Mouse (Mus musculus) v-Abl transformed pro-B cells (cell line): ENCODE measurements around the gene Arhgef26.

Experiments
- in situ Hi-C, 2 experiments: fragments of 400-800 bp; cut with MboI; formaldehyde crosslinking; loops; one replicate each; pipeline ENCODE4 v1.15.1; 2025; ENCODE audit not compliant: unreplicated experiment in 2 of 2

Gene Arhgef26

DNA sequence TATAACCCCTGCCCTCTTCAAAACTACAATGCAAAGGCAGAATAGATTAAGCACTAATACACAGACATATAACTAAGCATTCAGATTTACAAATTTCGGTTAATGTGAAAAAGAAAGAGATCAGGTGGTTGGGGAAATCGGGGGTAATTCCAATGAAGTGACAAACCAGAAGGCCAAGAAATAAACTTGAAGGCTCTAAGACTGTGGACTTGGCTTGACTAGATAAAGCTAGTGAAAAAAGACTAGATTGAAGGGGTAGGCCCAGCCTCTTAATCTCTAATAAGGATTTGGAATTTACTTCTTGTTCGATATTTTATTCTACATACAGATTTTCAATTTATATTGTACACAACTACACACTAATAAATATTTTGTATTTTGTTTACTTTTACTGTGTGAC, at the start of gene Arhgef26:
Gene Arhgef26, plus strand, starts transcription at position 301 of the 400 bp plus-strand sequence.
- in situ Hi-C loops, result no loop called here

DNA sequence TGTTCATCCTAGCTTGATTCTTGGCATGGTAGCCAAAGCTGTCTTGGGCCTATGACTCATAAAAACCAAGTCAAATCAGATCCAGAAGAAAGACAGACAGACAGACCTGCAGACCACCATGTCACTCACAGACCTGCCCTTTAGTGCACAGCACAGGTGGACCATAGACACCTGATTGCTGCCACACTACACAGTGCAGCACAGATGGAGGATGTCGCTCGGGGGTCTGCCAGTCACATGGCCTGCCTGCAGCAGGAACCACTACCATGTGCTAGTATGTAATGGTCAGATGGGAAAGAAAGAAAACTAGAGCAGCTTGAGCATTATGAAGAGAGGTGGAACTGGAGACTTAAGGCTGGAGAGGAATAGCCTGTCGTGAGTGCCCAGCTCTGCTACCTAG, 27.7 kb upstream of the Arhgef26 start:
- in situ Hi-C loops, result no loop called here

DNA sequence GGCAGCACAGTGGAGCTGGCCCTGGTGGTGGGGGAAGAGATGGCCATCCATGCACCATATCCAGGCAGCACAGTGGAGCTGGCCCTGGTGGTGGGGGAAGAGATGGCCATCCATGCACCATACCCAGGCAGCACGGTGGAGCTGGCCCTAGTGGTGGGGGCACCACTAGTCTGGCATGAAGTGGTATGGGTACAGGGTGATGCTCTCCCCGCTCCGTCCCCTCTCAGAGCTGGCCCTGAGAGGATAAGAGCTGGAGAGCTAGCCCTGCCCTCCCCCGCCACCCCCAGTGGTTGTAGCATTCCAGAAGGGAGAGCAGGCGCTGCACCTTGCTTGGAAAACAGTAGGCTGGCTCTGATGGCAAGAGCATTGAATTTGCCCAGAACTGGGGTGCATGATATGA, 26.9 kb upstream of the Arhgef26 start:
- in situ Hi-C loops, result no loop called here

DNA sequence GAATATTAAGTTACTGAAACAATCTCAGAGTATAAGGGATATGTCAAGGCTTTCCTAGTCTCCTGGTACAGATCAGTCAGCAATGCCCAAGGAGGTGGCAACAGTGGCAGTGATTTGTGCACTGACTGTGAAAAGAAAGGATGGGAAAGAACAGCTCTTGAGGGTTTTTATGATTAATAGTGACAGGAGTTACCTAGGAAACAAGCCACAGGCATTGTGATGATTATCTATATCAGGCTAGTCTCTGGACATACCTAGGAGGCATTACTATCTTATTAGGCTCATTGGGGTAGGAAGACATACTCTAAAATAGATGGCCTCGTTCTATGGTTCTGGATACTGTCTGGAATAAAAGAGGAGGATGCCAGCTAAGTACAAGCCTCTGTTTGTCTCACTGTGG, 13.4 kb upstream of the Arhgef26 start:
- in situ Hi-C loops, result no loop called here

DNA sequence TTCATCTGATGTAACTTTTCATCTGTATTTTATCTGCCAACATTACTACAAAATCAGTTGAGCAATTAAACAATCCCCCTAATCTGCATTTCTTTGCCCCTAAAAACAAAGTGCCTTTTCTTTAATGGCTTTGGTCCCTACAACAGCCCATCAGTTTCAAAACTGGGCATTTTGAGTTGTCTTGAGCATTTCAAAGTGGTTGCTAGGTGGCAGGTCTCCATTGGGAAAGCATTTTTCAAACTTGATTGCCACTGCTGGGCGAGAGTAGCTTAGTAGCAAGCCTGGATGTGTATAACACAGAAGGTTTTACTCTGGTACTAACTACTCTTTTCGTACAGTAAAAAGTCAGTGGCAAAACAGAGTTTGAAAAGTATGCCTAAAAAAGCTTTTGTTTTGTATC, 10.2 kb upstream of the Arhgef26 start:
- in situ Hi-C loops, result no loop called here

DNA sequence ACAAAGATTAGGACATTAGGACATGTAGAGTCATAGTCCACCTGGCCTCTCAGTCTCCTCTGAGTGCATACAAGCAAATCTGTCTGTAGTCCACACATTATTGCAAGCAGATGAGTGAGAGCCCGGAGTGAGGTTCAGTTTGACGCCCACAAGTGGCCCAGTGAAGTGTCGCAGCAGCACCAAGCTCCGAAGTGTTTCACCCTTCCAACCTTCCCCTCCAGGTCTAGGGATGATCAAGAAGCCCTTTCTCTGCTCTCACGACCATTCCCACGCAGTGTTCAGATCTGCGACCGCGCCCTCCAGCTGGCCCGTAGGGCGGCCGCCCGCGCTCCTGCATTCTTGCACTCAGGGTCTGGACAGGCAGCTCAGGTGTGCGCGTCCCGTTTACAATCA, 313 bp downstream of the Arhgef26 start:
- in situ Hi-C loops, result no loop called here

DNA sequence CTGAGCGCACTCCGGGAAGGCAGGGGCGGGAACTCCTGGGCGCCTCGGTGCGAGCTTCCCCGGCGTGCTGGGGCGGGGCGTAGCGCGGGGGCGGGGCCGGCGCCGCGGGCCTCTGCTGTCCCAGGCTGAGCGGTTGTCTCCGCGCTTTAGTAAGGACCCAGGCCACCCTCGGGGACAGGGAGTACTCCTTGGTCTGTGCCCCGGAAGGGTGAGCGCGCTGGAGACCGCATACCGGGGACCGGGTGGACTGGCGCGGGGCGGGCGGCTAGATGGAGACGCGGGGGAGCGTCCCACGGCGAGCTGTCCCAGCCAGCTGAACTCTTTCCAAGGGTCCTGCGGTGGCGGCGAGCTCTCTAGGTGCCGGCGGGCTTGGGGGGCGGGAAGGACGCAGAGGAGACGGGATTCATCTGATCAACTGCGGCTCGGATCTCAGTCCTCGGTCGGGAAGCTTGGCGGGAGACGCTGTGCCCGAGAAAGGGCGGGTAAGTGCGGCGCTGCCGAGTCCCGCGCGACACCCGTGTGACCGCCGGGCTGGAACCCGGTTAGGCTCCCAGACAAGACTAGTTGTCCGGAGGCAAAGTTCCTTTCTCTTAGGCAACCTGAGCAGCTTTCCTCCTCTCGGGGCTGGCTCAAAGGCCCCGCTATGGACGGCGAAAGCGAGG, 841 bp downstream of the Arhgef26 start:
- in situ Hi-C loops, result no loop called here

DNA sequence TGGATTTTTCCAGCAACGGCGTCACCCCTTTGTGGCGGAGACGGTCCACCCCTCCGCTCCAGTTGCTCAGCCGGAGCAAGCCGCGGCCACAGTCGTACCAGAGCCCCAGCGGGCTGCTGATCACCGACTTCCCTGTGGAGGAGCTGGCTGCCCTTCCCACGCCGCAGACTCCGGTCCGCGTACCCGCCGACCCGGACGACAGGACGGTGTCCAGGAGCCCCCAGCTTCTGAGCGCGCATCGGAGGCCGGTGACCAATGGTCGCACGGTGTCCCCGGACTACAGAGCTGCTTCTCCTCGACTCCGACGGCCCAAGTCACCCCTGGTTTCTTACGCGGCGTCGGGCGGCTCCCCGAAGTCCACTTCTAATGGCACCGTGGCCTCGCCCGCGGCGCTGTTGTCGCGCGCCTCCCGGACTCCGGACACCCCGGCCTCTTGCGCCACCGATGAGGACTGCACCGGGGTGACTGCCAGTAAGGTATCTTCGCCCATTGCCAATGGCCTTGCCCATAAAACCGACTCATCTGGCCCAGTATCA, 1.4 kb downstream of the Arhgef26 start:
- in situ Hi-C loops, result no loop called here

DNA sequence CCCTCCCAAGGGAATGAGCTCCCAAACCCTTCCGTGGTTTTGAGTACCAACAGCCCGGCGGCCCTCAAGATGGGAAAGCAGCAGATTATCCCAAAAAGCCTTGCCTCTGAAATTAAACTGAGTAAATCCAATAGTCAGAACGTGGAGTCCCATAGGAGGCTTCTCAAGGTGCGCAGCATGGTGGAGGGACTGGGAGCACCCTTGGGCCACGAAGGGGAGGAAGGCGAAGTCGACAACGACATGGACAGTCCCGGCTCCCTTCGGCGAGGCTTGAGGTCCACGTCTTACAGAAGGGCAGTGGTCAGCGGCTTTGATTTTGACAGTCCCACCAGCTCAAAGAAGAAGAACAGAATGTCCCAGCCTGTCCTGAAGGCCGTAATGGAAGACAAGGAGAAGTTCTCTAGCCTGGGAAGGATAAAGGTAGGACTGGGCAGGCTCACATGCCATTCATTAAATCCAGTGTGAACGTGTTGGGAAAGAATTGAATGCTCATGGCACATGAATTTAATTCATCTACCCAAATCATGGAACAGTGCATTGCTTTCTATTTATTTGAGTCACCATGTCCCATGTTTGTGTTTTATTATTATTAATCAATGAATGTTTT, 2.1 kb downstream of the Arhgef26 start:
- in situ Hi-C loops, result no loop called here

DNA sequence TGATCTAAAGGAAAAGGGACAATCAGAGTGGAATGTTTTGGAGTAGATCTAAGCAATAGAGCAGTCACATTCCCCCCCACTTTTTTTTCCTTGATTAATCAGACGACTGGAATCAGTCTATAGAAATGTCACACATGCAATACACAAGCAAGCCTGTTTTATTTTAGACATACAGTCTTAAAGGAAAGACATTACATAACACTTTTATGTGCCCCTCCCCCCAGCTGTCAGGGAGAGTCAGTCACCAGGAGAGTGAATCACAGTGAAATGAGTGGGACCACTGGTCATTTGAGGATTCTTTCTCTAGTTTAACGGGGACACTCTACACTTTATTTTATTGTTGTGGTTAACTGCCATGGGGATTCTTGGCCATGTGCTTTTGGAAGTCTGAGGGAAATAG, 2.7 kb downstream of the Arhgef26 start:
- in situ Hi-C loops, result no loop called here

DNA sequence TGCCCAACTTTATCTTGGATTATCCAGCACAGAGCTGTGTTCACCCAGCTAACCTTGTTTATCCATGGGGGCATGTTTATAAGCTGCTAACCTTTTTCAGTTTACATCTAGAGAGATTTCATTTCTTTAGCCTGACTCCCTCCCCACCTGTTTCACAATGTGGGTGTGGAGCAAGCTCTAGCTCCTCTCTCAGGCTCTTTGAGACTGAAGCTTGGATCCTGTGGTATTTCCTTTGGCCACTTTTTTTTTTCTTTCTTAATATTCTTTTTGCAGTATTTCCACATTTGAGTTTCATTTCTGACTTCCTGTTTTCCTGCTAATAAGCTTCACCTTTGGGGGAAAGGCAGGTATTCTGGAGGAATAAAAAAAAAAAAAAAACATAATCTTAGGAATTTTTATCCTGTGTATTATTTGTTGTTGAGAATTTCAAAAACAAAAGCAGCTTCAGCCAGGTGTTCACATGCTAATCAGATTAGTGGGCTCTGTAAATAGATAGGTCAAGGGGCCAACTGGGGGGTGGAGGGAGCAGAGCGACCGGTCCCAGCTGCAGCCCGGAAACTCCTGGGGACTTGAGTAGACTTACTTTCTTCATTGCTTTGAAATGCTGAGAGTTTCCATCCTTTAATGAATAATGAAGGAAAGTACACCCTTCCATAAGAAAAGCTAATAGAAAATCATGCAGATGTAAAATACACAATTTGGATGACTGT, 3.5 kb downstream of the Arhgef26 start:
- in situ Hi-C loops, result no loop called here

DNA sequence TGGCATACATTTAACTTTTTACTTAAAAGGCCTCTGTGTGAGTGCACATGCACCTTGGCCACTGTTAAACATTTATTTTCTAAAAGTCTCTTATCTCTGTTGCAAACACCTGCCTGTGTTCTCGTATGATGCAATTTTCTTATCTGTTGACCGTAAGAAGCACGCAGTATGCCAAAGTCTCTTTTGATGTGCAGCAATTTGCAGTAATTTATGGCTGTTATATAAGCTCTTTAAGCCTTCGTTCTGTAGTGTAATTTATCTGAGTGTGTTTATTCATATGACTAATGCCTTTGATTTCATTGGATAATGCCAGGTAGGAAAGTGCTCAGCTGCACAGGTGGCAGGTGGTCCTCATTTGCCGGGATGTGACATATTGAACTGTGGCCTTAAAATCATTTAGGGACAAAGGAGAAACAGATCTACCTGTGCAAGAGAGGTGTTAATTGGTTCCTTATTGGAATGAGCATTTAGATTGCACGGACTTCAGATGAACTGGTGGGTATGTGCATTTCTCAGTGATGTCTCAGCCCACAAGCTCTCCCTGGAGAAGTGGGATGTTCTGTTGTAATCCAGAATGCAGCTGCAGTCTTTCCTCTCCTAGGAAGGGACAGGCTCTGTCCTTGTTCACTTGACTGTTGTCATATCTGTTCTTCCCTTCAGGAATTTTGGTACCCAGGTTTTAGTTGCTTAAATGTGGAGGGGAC, 10.5 kb downstream of the Arhgef26 start:
- in situ Hi-C loops, result no loop called here

DNA sequence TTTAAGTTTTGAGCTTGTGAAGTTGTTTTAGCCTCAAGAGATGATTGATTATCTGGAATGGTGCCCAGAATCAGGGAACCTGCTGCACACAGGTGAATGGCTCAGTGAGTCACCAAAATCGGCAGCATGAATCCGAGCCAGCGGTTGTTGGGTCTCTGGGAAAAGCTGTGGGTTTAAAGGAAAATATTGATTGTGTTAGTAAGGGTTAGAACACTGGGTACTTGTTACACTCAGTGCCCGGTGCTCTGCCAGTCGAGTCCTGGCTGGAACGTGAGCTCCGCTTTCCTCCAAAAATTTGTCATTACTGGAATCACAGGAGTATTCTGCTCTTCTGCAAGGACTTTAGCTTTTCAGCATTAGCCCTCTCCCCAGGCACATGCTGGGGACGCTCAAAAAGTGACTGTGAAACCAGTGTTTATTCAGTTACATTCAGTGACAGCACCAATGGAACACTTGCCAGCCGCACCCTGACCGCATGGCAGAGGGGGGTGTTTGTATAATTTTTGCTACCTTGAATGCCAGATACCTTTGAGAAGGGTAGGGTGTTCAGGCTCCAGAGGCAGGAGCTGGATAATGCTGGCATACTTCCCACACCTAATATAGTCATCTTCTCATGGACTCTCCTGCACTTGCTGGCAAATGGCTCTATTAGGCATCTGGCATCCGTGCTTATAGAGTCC, 11.2 kb downstream of the Arhgef26 start:
- in situ Hi-C loops, result no loop called here

DNA sequence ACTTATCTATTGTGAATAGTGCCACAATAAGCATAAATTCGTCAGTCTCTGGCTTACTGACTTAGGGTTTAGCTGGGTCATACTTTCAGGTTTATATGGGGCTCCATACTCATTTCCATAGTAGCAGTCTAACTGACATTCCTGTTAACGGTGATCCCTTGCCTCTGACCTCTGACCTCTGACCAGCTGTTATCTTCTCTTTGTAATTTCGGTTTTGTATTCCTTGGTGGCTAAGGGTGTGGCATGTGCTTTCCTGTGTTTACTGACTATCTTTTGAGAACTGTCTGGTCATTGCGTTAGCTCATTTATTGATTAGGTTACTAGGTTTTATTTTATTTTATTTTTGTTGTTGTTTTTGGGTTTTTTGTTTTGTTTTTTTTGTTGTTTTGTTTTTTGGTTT, 13.9 kb downstream of the Arhgef26 start:
- in situ Hi-C loops, result no loop called here

DNA sequence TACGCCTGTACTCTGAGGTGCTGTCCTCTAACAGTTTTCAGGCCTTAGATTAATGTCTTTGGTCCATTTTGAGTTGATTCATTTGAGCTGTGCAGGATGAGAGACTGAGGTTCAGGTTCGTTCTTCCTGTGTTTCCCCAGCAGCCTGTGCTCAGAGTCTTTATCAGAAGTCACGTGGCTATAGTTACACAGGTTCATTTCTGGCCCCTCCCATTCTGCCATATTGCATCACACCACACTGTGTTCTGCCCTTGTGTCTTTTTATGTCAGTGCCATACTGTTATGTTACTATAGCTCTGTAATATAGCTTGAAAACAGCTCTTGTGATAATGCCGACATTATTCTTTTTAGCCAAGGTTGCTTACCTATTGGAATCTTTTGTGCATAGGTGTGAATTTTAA, 14.7 kb downstream of the Arhgef26 start:
- in situ Hi-C loops, result no loop called here

DNA sequence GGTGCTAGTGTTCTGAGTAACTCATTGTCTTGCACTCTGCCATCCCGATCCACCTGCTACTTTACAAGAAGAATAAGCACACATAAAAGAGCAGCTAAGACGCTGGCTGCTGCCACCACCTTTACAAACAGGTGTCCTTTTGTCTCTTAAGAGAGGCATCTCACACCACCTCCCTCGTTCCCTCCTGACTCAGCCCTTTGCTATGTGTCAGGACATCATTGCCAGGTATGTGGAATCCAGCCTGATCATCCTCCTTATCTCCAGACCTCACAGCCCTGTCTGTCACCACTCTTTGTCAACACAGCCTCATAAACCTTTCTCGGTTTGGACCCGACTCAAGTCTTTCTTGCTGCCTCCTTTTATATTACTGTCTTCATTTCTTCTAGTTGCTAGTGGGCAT, 29.7 kb downstream of the Arhgef26 start:
- in situ Hi-C loops, result no loop called here

DNA sequence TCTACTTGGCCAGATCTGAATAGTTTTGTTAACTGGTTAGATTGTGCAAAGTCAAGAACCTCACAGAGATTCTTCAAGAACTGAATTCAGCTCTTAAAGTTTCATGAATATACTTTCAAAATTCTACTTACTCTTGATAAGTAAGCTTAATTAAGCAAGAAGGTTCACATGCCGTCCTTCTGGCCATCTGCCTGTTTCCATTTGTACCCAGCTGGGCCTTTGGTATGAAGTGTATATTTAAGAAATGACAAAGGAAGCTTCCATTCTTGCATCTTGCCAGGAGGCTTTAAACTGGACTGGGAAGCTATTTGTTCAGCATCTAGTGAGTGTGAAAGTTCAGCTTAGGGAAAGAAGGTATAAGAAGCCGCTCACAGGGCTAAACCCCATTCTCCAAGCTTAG, 34.7 kb downstream of the Arhgef26 start:
- in situ Hi-C loops, result no loop called here

DNA sequence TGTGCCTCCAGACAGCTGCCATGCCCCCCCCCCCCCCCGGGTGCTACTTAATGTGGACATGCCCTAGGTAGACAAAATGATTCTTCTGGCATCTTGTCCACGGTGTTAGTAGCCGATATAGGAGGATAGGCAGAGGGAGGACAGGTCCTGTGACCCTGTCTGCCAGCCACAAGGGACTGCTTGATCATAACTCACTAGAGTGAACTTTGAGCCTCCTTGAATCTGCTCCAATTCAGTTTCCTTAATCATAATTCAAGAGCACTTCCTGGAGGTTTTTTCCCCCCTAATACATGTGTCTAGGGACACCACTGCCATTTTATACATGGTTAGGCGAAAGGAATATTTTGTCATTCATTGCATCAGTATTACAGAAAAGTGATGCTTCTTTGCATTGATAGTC, 36.2 kb downstream of the Arhgef26 start:
- in situ Hi-C loops, result no loop called here

DNA sequence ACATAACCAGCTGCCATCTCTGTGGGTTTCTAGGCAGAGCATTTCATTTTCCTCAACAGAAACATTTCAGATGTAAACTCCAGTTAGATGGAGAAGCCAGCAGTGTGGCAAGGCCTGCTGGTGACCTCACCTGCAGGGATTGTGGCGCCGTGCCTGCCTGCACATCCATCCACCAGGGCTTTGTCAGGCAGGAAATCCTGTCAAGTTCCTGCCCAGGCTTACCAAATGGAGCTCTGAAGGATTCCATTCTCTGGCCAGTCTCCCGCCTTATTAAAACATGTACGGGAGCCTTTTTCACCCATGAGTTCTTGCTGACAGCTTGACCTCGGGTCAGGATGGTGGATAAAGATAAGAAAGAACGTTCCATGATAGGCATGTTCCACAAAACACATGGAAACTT, 36.7 kb downstream of the Arhgef26 start:
- in situ Hi-C loops, result no loop called here

DNA sequence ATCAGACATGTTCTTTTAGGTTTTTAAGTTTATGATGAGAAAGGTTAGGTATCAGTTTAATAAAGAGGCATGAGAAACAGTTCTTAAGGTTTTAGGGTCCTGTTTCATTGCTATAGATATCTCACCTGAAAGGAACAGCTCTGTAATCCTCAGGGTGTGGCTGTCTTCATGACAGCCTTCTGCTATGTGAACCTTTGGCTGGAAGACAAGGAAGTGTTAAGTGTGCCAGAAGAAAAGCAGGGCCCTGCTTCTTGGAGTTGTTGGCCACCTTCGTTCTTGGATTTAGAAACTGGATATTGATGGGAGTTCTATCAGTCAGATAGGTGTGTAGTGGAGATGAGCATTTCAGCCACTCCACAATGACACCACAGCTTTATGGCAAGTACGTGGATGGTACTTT, 38.6 kb downstream of the Arhgef26 start:
- in situ Hi-C loops, result no loop called here

DNA sequence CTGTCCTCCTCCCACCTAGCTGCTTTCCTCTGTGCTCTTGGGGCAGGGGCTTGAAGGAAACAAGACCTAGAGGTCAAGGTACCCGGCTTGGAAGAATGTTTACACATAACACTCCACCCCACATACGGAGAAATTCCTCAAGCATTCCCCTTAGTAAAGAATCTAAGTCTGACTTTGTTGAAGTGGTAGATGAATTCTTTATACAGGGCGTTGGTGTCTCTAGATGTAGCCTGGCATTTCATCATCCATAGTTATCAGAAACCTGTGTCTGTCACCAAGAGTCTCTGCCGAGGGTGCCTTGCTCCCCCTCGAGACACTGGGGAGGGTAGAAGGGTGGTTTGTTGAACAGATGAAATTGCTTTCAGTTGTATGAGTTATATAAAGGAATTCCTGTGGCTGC, 41.8 kb downstream of the Arhgef26 start:
- in situ Hi-C loops, result no loop called here
